Mouse (Mus musculus) neutrophil, adult 65 days (primary cell): ENCODE data around the gene Prss43. TPM values are rescaled to one million over a fixed set of nuclear protein-coding genes. Genes with fewer than 3 reads are reported as not detected.

ENCODE experiments used
- total RNA-seq: library from RNA; stranded (reverse); gene quantifications from 2 replicates; pipeline ENCODE4 v1.2.4, GENCODE M21; 2023

Prss43 gene
- total RNA-seq, result not detected in 2 replicates

DNA sequence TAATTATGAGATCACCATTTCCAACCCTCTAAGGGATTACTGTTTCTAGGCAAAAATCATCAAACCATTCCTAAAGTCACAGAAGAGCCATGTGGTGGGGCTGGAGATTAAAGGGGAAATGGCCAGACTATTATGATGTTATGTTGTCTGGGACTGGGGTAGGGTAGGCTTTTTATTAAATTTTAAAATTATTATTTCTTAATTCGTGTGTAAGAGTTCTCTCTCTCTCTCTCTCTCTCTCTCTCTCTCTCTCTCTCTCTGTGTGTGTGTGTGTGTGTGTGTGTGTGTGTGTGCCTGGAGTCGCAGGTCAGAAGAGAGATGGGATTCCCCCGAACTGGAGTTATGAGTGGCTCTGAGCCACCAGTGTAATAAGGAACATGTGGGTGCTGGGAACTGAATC lies at the start of gene Prss43:
TSS of gene Prss43 (plus strand) at position 301 of the 400 bp plus-strand sequence.

DNA sequence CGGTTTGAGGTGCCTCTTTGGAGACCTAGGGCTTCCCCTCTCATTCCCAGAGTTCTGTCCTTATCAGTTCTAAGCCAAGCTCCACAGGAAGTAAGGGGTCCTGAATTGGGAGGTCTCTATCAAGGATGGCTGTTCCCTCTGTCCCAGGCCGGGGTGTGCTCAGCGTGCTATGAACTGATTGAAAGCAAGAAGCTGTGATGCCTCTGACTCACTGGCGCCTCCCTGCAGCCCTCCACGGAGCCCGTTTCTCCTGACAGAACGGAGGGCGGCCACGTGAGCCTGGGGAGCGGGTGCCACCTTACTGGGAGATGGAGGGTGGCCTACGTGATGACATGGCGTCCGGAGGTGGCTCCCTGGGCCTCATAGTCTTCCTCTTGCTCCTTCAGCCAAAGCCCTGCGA lies 28.6 kb upstream of the Prss43 start, which contains the start of gene Prss42:
TSS of gene Prss42 (plus strand) at position 301 of the 400 bp plus-strand sequence.

DNA sequence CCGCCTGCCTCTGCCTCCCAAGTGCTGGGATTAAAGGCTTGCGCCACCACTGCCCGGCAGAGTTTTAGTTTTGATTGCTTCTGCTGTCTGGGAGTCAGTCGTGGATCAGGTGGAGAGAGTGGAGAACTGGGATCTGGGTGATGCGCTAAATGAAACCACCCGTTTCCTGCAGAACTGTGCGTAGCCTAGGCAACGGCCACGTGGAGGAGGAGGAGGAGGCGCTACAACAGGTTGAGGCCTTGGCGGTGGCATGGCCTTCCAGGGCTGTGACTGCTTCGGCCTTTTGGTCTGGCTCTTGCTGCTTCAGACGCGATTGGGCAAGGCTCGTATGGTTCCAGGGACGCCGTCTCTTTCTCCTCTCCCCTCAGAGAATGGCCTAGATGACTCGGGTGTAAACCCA lies 12.7 kb upstream of the Prss43 start, which contains the start of gene Prss44:
TSS of gene Prss44 (plus strand) at position 206 of the 400 bp plus-strand sequence.

DNA sequence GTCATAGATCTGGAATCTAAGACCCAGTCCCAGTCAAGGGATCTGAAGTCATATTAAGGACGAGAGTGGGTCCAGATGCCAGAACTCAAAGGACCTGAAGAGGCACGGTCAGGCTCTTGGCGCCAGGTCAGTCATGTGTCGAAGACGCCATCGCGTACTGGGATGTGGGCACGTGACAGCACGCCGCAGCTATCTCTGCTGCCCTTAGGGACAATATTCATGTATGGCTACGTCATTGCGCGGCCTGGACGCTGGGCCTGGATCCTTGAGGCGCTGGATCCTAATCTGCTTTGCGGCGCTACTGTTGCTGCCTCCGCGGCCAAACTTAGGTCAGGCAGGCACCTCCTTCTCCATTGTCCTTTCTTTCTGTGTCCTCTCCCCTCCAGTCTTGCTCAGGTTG lies 7.9 kb downstream of the Prss43 start, which contains the start of gene Prss45:
TSS of gene Prss45 (plus strand) at position 178 of the 400 bp plus-strand sequence.

DNA sequence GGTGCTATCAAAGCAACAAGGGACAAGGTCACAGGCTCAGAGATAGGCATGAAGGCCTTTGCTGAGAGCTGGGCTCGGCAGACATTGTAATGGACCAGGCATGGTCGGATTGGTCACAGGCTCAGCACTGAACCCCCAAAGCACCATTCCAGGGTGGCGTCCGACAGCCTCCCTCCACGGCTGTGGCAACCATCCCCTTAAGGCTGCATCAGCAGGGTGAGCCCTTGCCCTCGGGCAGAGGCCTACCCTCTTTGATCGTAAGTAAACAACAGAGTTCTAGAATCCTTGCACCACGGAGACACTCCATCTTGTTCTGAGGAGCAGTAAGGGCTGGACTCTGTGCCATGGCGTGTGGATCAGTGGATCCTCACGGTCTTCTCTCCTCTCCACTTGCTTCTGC lies 17.7 kb downstream of the Prss43 start, which contains the start of gene Prss46:
TSS of gene Prss46 (plus strand) at position 301 of the 400 bp plus-strand sequence.

DNA sequence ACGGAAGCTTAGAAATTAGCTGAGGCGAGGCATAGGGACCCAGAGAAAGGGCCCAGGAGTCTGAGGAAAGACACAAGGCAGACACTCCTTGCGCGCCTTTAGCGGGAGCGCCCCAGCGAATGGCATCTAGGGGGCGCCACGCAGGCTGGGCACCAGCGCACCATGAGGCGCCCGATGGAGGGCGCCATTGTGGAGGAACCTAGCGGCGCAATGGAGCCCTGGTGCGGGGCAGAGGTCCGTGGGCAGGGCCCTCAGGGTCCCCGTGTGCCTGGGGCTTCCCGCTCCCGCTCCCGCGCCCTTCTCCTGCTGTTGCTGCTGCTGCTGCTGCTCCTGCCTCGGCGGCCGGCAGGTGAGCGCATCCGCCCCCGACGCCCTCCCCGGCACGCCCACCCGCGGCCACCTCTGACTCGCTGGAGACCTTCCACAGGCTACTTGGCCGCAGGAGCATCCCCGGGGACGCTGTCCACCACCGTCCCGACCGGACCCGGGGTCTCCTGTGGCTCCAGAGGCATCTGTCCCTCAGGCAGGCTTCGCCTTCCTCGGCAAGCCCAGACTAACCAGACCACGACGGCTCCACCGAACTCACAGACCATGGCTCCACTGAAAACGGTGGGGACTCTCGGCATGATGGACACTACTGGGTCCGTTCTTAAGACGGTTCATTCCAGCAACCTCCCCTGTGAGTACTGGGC lies 31.4 kb downstream of the Prss43 start, which contains the start of gene Prss50:
TSS of gene Prss50 (plus strand) at position 187 of the 692 bp plus-strand sequence.

DNA sequence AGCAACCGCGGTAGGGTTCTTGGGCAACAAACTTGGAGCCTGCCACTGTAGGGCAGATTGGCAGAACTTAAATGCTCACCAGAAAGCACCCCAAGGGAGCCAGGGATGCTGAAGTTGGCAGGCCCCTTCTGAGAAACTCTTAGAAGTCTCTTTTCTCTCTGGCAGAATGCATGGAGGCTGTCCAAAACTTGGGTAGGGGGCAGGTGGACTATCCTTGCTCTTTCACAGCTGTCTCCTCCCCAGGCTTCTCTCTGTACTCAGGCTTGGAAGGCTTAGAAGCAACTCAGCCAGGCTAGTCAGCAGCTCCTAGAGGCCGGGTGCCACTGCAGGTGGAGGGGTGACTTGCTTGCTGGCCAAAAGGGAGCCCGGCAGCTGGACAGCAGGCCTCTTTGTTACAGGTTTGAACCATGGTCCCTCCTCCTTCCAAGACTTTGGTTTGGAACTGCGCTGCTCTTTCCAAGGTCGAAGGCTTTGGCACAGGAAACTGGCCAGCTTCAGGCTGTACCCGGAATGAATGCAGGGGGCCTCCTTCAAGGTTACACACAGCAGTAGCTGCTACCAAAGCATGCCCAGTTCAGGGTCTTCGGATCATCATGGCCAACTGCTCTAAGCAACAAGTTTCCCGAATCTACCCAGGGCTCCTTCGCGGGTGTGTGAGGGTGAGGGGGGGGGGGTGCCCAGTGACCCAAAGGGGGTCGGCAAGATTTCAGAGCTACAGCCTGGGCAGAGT lies 52.9 kb downstream of the Prss43 start, which contains the start of gene Als2cl:
TSS of gene Als2cl (plus strand) at position 680 of the 730 bp plus-strand sequence.

DNA sequence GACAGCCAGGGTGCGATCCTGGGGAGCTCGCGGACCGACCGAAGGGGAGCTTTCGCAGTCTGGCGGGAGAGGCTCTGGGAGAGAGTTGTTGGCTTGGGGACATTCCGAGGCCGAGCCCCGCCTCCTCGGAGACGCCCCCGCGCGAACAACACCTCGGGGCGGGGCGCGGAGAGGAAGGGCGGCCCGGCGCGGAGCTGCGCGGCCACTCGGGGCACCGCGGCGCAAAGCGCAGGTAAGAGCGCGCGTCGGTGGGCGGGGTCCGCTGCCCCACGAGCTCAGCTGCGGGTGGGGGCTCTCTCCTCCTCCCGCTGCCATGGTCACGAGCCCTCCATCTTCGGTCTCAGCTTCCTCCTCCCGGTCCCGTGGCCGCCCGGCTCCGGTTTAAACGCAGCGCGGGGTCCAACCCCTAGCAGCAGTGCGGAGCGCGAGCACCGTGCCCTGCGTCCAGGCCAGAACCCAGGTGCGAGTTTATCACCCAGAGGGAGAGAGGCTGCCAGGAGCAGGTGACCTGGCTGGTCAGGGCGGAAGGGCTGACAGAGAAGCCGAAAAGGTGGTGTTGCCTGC lies 53.6 kb downstream of the Prss43 start, which contains the start of gene Tmie:
TSS of gene Tmie (minus strand) at position 116 of the 564 bp plus-strand sequence.

Other genes starting within 250 kb of the Prss43 start
- gene Nradd, start 202.2 kb upstream of the Prss43 start, total RNA-seq, result 4.7 and 5.2 TPM in 2 replicates
- gene Nbeal2, start 172.5 kb upstream of the Prss43 start, total RNA-seq, result 300 and 394 TPM in 2 replicates
- 131 and 158 TPM in 2 replicates for gene Ccdc12, start 170.2 kb upstream of the Prss43 start, total RNA-seq
- not detected in 2 replicates for gene Myl3, start 84.8 kb upstream of the Prss43 start, total RNA-seq
- gene Pth1r, start 79.5 kb upstream of the Prss43 start, total RNA-seq, result 0.39 and 0.47 TPM in 2 replicates
- gene Prss42, start 28.5 kb upstream of the Prss43 start, total RNA-seq, result not detected in 2 replicates
- gene Prss44, start 12.7 kb upstream of the Prss43 start, total RNA-seq, result not detected in 2 replicates
- gene Prss45, start 7.9 kb downstream of the Prss43 start, total RNA-seq, result not detected in 2 replicates
- not detected in 2 replicates for gene Prss46, start 17.8 kb downstream of the Prss43 start, total RNA-seq
- gene Prss50, start 31.3 kb downstream of the Prss43 start, total RNA-seq, result not detected in 2 replicates
- gene Als2cl, start 53.2 kb downstream of the Prss43 start, total RNA-seq, result 0.29 and 0.38 TPM in 2 replicates
- not detected in 2 replicates for gene Tmie, start 53.4 kb downstream of the Prss43 start, total RNA-seq
- gene Fam240a, start 90.2 kb downstream of the Prss43 start, total RNA-seq, result not detected in 2 replicates
- not detected in 2 replicates for gene Tdgf1, start 119.5 kb downstream of the Prss43 start, total RNA-seq
- gene Lrrc2, start 124.9 kb downstream of the Prss43 start, total RNA-seq, result not detected in 2 replicates
- gene Rtp3, start 163.9 kb downstream of the Prss43 start, total RNA-seq, result not detected in 2 replicates
- gene Ltf, start 192.6 kb downstream of the Prss43 start, total RNA-seq, result 12,432 and 12,592 TPM in 2 replicates
- 282 and 287 TPM in 2 replicates for gene Ccrl2, start 230.8 kb downstream of the Prss43 start, total RNA-seq